Mouse (Mus musculus): Measurements from ENCODE around the gene Spice1. TPM values are rescaled to one million over a fixed set of nuclear protein-coding genes. Genes with fewer than 3 reads are reported as not detected.

The Spice1 gene
- 9.3 and 11.9 TPM in 2 replicates for polyA plus RNA-seq (2015; fragmentation: Nextera tagmentation; extraction: Ambion mirVana)

DNA sequence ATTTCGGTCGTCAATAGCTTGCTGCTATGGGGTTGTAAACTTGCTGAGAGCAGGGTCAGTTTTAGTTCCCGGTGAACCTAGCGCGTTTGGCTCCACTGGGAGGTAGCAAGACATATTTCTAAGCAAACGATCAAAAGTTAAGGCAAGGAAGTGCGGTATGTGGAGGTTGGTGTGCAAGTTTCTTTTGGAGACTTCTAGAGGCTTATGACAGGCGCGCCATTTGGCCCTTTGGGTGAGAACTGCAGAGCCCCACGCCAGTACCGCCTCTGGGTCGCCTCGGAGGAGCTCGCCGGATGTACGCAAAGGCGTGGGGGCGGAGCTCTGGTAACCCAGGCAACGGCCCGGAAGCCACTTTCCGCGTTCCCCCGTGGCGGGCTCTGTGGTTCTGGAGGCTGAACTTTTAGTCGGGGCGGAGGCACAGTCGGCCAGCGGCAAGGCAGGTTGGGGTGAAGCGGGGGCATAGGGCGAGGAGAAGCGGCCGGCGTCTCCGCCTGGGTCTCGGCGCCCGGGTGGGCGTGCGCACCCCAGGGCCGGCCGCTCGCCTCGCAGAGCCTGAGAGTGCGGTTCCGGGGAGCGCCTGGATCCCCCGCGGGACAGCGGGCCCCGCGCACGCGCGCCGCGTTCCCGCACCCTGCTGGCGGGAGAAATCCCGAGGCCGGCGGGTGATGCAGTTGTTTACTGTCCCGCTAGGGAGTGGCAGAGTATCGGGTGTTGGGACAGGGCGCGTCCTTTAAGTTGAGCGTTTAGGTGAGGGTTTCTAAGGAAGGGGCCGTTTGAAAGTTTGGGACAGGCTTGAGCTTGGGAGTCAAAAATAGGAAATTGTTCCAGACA, at the start of gene Spice1:
Gene Spice1 (plus strand): TSS at position 51 of the 831 bp plus-strand sequence.

DNA sequence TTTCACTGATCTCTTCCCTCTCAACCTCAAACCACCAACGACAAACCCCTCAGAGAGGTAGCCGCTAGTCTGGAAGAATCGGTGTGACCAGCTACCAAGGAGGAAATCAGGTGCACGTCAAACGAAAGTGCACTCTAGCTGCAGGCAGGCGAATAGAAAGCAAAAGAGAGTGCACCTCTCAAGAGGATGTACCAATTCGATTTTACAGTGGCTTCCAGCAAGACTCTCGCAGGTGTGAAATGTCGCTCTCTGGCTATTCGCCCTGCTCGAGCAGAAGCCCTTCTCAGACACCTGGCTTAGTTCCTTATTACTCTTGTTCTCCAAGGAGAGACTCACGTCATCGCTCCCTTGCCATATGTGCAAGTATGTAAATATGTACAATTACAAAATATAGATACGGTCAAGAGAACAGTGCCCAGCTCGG, 14.0 kb upstream of the Spice1 start, which contains the start of gene Sidt1:
Gene Sidt1 (minus strand): TSS at position 336 of the 424 bp plus-strand sequence.

DNA sequence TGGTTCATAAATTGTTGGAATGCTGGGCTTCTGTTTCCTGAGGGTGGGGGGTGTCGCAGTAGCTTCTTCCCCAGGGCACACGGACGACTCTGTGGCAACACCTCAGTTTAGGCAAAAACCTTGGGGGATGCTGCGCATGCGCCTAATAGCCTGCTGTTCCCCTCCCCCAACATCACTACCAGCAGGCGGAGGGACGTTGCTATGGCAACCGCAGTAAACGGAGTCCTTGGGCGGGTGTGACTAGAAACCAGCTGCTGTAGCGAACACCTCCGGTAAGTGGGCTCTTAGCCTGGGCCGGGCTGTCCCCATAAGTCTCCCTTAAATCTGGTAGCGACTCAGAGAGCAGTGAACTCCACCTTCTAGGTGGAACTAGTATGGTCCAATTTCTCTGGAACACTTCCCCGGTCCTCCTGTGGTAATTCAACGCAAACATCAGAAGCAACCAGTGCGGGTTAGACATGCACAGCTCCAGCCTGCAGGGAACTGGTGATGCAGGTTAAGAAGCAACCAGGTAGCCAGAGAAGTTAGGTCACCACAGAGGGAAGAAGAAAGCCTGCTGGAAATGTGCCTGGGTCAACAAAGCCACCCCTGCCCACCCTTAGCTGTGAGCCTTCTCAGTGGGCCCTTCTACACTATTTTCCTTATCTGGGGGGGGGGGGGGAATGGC, 47.8 kb downstream of the Spice1 start, which contains the start of gene Cfap44:
Gene Cfap44 (plus strand): TSS at position 220 of the 667 bp plus-strand sequence.

Other genes starting within 250 kb of the Spice1 start
- 35.5 and 39.2 TPM in 2 replicates for gene Atp6v1a, start 207.4 kb upstream of the Spice1 start, polyA plus RNA-seq (2015; fragmentation: Nextera tagmentation; extraction: Ambion mirVana)
- 60.9 and 77.5 TPM in 2 replicates for gene Naa50, start 207.3 kb upstream of the Spice1 start, polyA plus RNA-seq (2015; fragmentation: Nextera tagmentation; extraction: Ambion mirVana)
- gene Usf3, start 173.9 kb upstream of the Spice1 start, polyA plus RNA-seq (2015; fragmentation: Nextera tagmentation; extraction: Ambion mirVana), result 1.3 TPM in 2 replicates
- 8.2 and 8.5 TPM in 2 replicates for gene Sidt1, start 13.9 kb upstream of the Spice1 start, polyA plus RNA-seq (2015; fragmentation: Nextera tagmentation; extraction: Ambion mirVana)
- 0.28 and 0.47 TPM in 2 replicates for gene Cfap44, start 47.7 kb downstream of the Spice1 start, polyA plus RNA-seq (2015; fragmentation: Nextera tagmentation; extraction: Ambion mirVana)
- 19.1 and 23.6 TPM in 2 replicates for gene Boc, start 211.8 kb downstream of the Spice1 start, polyA plus RNA-seq (2015; fragmentation: Nextera tagmentation; extraction: Ambion mirVana)